Mouse (Mus musculus) stomach, postnatal 0 days (tissue): Measurements from ENCODE around the gene Myo5a. TPM values are rescaled to one million over a fixed set of nuclear protein-coding genes. Genes with fewer than 3 reads are reported as not detected.

Source experiments
- ATAC-seq: fragments of 200-750 bp; cut with Nextera tagmentation; 2 replicates; pipeline ENCODE4 v1.8.0; 2017; ENCODE audit not compliant: low FRiP score, low TSS enrichment
- DNase-seq: peaks from one replicate; pipeline ENCODE4 v3.0.0-alpha.2; 2016; ENCODE audit warnings: low spot score
- H3K27ac ChIP-seq: fragments of 300-500 bp; sonication (generic); replicated peaks from 2 replicates; pipeline ENCODE4 v1.5.1; 2014; ENCODE audit warnings: mild to moderate bottlenecking, control low read depth
- H3K27me3 ChIP-seq: fragments of 300-500 bp; sonication (generic); 2 replicates; pipeline ENCODE4 v1.6.1; 2014; ENCODE audit warnings: low read length; ENCODE audit not compliant: control insufficient read depth, insufficient read depth
- H3K36me3 ChIP-seq: fragments of 300-500 bp; sonication (generic); 2 replicates; pipeline ENCODE4 v1.6.1; 2014; ENCODE audit warnings: low read length, mixed read lengths; ENCODE audit not compliant: control insufficient read depth, insufficient read depth
- H3K4me1 ChIP-seq: fragments of 300-500 bp; sonication (generic); replicated peaks from 2 replicates; pipeline ENCODE4 v1.6.1; 2014; ENCODE audit warnings: antibody characterized with exemption; ENCODE audit not compliant: control insufficient read depth, insufficient read depth
- H3K4me2 ChIP-seq: fragments of 300-500 bp; sonication (generic); replicated peaks from 2 replicates; pipeline ENCODE4 v1.6.1; 2014; ENCODE audit warnings: low read depth, mild to moderate bottlenecking, control low read depth, moderate library complexity
- H3K4me3 ChIP-seq: fragments of 300-500 bp; sonication (generic); 2 replicates; pipeline ENCODE4 v1.5.1; 2014; ENCODE audit warnings: low read depth, low read length, control low read depth
- H3K9ac ChIP-seq: fragments of 300-500 bp; sonication (generic); 2 replicates; pipeline ENCODE4 v1.6.1; 2014; ENCODE audit warnings: mild to moderate bottlenecking, low read length, control low read depth, mixed read lengths
- H3K9me3 ChIP-seq: fragments of 300-500 bp; sonication (generic); 2 replicates; pipeline ENCODE4 v1.6.1; 2016; ENCODE audit warnings: low read length; ENCODE audit not compliant: control insufficient read depth
- CTCF ChIP-seq: IDR thresholded peaks from 2 replicates; pipeline ENCODE4 v1.5.1; 2016; ENCODE audit warnings: antibody characterized with exemption, low read depth, mild to moderate bottlenecking, moderate library complexity
- EP300 ChIP-seq: optimal IDR thresholded peaks from 2 replicates; pipeline ENCODE3; 2016; ENCODE audit warnings: antibody characterized with exemption
- WGBS: fragments of 180-500 bp; shearing (Covaris S2); extraction: QIAGEN DNeasy Blood & Tissue Kit; methylation state at CpG from one replicate; pipeline ENCODE4 v1.1.7; 2014; 5-methylcytosine and 5-hydroxymethylcytosine counted together
- polyA plus RNA-seq: library from polyadenylated mRNA; unstranded; fragments of >200 nt; fragmentation: Nextera tagmentation; extraction: Ambion mirVana; gene quantifications from 2 replicates; pipeline ENCODE4 v1.2.1, GENCODE M21; 2015

Gene Myo5a
- polyA plus RNA-seq, 1 experiment from 2014 or later = 4.9 TPM

DNA sequence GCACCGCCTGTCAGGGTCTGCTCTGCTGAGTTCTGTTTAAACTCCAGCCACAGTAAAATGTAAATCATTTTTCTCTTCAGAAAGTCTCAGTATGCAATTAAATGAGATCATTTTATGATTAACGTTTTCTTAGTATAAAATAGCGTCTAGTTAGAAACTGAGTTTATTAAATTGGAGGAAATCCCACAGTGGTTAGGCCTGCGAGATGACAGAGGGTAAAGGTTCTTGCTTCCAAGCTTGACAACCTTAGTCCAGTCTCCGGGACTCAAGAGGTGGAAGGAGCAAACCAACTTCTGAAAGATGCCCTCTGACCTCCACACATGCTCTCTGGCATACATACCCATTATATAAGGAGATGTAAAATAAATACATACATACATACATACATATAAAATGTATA, 15.8 kb upstream of the Myo5a start:
- no peak overlapping the region for H3K4me2 ChIP-seq
- ATAC-seq (no peak), DNase-seq (no peak)
- H3K36me3 ChIP-seq = peaks cover 8% of the 10 kb centered on the region; the same call in 1 of the 2 replicates
- H3K9me3 ChIP-seq = no peaks in the 10 kb centered on the region
- H3K9ac ChIP-seq = no peak overlapping the region
- H3K4me3 ChIP-seq = no peak overlapping the region
- no peak overlapping the region for H3K27ac ChIP-seq
- H3K27me3 ChIP-seq = no peaks in the 10 kb centered on the region
- WGBS = 56% methylated on average over 5 of the region's 5 CpGs
- H3K4me1 ChIP-seq = no peaks in the 10 kb centered on the region
- no peak for TF ChIP-seq EP300
- no peak for TF ChIP-seq CTCF

- H3K27ac ChIP-seq = no peak overlapping the region
- ATAC-seq (no peak), DNase-seq (no peak)
- TF ChIP-seq CTCF (no peak), EP300 (no peak)
- no peaks in the 10 kb centered on the region for H3K27me3 ChIP-seq
- H3K4me3 ChIP-seq = no peak overlapping the region
- no peaks in the 10 kb centered on the region for H3K4me1 ChIP-seq
- H3K4me2 ChIP-seq = no peak overlapping the region
- 51% methylated on average over 9 of the region's 9 CpGs for WGBS
- H3K9me3 ChIP-seq = no peaks in the 10 kb centered on the region
- no peaks in the 10 kb centered on the region for H3K36me3 ChIP-seq
- H3K9ac ChIP-seq = no peak overlapping the region
Observed at GRCm38 (mm10) chr9:75064678-75065331, 6.0 kb upstream of the Myo5a start.

DNA sequence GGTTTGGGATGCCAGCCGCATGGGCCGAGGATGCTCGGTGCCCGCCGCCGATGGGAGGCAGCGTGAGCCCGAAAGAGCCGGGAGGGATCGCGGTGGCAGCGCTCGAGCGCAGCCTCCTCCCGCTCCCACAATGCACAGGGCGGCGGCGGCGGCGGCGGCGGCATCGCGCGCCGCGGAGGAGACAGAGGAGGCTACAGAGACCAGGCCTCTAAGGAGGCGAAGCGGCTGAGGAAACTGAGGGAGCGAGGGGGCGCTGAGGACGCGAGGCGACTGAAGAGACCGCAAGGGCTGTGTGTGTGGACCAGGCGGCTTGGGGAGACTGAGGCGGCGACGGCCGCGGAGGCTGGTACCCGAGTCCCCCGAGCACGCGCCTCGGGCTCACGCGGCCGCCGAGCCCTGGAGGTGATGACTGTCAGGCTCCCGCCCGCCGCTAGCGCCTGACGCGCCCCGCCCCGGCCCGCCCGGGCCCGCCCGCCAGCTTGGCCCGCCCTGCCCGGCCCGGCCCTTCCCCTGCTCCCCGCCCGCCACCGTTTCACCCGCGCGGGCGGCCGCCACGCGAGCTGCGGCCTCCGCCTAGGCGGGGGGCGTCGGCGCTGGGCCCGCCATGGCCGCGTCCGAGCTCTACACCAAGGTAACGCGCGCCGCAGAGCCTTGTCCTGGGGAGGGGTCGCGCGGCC, 352 bp downstream of the Myo5a start:
- DNase-seq (peak; percentile 87), ATAC-seq (peak; percentile 98)
- Histone ChIP-seq H3K36me3 (no peaks in the 10 kb centered on the region), H3K27ac (peak overlapping the region; percentile 86), H3K4me3 (peak overlapping the region; percentile 73), H3K4me1 (0 out of 2 replicates have a peak, but pooled peaks cover 2% of the 10 kb centered on the region), H3K9me3 (no peaks in the 10 kb centered on the region), H3K27me3 (no peaks in the 10 kb centered on the region), H3K9ac (peak overlapping the region; percentile 78), H3K4me2 (peak overlapping the region; percentile 95)
- 0% methylated on average over 53 of the region's 92 CpGs for WGBS
- TF ChIP-seq EP300 = no peak
- TF ChIP-seq CTCF = peak; percentile 47

DNA sequence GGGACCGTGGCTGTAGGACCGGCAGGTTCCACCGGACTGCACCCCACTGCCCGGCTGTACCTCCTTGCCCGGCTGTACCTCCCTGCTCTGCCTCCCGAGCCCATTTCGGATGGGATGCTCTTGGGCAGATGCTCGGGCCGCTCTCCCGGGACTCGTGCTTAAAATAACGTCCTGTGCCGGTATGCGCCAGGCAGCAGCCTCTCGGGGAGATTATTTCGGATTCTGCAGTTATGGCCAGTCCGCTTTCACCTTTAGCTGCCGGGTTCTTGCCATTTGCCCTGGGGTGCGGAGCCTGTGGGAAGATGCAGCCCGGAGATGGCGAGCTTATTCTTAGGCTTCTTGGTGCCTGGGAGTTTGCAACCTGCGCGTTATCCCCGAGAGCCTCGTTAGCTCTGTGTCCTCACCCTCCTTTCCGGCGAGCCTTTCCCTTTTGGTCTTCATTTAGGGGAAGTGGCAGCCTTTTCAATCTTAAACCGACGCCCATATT, 934 bp downstream of the Myo5a start:
- Histone ChIP-seq H3K36me3 (no peaks in the 10 kb centered on the region), H3K27ac (peak overlapping the region; percentile 86), H3K9me3 (no peaks in the 10 kb centered on the region), H3K4me3 (peak overlapping the region; percentile 73), H3K4me2 (peak overlapping the region; percentile 95), H3K4me1 (0 out of 2 replicates have a peak, but pooled peaks cover 2% of the 10 kb centered on the region), H3K9ac (peak overlapping the region; percentile 78), H3K27me3 (no peaks in the 10 kb centered on the region)
- ATAC-seq (peak; percentile 3; the same call in 1 of the 2 replicates), DNase-seq (no peak)
- under 1% methylated on average over 29 of the region's 29 CpGs for WGBS
- no peak for TF ChIP-seq EP300
- no peak for TF ChIP-seq CTCF

DNA sequence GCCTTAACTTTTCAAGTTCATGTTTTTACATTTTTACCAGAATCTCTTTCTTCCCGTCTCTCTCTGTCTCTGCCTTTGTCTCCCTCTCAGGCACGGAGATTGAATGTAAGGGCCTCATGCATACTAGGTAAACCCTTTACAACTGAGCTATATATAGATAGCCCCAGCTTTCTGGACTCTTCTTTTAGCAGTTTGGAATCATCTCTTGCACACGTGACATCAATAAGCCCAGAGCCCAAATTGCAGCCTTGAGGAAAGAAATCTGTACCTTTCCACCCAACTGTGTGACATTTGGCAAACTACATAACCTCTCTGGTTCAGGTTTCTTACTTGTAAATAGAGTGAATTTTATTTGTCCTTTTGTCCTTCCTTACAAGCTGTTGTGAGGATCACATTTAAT, 1.5 kb downstream of the Myo5a start:
- peak overlapping the region; percentile 95 for H3K4me2 ChIP-seq
- H3K36me3 ChIP-seq = no peaks in the 10 kb centered on the region
- peak overlapping the region; percentile 73 for H3K4me3 ChIP-seq
- DNase-seq (no peak), ATAC-seq (no peak)
- H3K9ac ChIP-seq = 0 out of 2 replicates have a peak overlapping the region, but pooled peaks have one; percentile 78
- H3K27me3 ChIP-seq = no peaks in the 10 kb centered on the region
- no peak overlapping the region for H3K27ac ChIP-seq
- H3K4me1 ChIP-seq = 0 out of 2 replicates have a peak, but pooled peaks cover 2% of the 10 kb centered on the region
- 35% methylated on average over 3 of the region's 3 CpGs for WGBS
- TF ChIP-seq CTCF = no peak
- no peak for TF ChIP-seq EP300
- H3K9me3 ChIP-seq = no peaks in the 10 kb centered on the region

DNA sequence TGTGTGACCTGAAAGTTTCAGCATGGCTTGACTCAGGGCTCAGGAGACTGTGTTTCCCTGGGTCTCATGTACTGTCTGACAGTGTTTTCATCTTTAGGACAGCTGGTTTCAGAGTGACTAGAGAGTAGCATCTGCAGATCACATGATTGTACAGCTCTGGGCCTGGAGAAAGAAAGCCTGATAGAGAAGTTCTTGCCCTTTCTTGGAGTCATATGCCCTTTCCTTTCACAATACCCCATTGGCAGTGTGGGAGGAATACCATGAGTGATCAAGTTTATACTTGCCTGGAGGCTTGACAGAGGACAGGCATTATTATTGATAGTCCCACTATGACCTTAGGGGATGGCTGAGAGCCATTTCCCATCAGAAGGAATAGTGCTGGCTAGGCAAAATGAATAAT, 6.4 kb downstream of the Myo5a start:
- no peak overlapping the region for H3K4me3 ChIP-seq
- TF ChIP-seq EP300 = no peak
- no peaks in the 10 kb centered on the region for H3K9me3 ChIP-seq
- no peaks in the 10 kb centered on the region for H3K4me1 ChIP-seq
- H3K36me3 ChIP-seq = no peaks in the 10 kb centered on the region
- H3K4me2 ChIP-seq = no peak overlapping the region
- DNase-seq = no peak
- no peak overlapping the region for H3K9ac ChIP-seq
- ATAC-seq = no peak
- H3K27ac ChIP-seq = no peak overlapping the region
- H3K27me3 ChIP-seq = no peaks in the 10 kb centered on the region
